Mouse (Mus musculus) CH12F3 (cell line): ENCODE measurements around the gene Rlf.

ENCODE experiments used
- in situ Hi-C: fragments of 300-500 bp; cut with MboI; formaldehyde crosslinking; loops from 2 replicates; pipeline ENCODE4 v1.14.3; 2020; ENCODE audit warnings: low sequenced_read_pairs

The Rlf gene

DNA sequence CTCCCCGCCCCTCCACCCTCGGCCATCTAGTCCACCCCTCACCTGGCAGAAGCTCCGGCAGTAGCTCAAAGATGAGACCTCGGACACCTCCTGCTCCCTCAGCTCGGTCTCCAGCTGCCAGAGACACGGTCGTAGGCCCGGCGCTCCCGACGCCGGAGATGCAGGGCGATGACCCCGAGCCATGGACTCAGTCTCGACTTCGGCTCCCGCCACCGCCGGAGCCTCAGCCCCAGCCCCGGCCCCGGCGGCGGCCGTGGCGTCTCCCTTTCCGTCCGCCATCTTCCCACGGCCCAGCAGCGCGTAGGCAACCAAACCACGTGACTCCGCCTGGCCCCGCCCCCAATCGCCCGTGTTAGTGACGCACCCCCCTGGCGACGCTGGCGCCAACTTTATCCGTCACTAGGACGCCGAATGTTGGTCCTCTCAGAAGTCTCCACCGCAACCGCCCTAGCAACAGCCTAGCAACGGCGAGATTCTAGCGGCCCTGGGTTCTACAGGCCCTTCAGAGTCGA is at the start of gene Rlf:
TSS of gene Rlf (minus strand) at position 292 of the 512 bp plus-strand sequence.
- in situ Hi-C loops, result no loop called here

DNA sequence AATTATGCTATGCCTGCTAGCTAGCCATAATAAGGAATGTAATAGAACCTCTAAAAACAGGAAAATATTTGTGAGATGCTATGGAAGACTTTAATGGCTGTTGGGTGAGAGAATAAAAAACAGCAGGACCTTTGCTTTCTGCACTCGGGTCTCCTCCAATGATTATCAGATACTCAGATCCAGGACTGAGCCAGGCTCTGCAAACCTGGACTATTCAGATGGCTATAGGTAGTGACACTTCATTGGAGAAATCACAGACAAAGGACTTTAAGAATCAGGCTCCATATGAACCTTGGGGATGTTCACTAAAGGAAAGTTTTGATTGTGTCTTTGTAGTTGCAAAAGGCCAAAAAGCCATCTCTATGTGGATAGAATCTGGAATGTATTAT is 26.7 kb upstream of the Rlf start:
- in situ Hi-C loops, result no loop called here

DNA sequence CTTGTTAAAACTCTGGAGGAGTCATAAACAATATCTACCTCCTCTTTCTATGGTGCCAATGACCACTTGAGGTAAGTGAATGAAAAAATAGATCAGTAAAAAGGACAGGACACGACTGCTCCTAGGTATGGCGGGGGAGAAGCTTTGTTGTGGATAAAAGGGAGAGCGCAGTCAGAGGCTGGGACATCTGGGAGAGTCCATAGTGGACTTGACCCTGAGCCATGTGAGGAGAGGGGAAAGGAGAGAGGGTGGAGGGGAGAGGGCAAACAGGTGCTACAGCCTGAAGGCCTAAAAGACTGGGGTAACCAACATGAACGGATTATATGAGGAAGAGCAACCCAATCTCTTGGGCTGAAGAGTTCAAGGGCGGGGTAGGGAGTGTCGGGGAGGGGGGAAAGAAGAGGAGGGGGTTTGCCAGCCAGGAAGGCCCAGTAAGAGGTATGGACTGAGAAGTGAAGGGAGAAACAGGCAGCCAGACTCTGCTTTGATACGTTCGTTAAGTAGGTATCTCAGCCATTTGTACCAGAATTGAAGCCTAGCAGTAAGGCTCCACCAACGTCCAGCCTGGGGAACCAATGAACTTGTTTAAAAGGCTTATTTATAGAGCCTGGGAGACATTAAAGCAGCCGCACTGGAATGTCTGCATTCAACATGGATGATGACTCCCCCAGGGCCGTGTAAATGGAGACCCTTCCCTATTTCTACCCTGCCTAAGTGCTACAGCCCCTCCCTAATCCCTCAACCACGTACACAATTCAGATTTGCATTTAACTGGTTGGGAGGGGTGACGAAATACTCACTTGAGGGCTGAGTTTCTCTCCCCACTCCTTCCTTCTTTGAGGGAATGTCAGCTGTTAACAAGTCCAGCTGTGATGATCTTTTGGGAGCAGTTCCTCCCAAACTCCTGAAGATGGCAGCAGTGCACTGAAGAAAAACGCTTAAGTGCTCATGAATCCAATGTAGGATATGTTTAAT is 26.0 kb upstream of the Rlf start:
- in situ Hi-C loops, result no loop called here

DNA sequence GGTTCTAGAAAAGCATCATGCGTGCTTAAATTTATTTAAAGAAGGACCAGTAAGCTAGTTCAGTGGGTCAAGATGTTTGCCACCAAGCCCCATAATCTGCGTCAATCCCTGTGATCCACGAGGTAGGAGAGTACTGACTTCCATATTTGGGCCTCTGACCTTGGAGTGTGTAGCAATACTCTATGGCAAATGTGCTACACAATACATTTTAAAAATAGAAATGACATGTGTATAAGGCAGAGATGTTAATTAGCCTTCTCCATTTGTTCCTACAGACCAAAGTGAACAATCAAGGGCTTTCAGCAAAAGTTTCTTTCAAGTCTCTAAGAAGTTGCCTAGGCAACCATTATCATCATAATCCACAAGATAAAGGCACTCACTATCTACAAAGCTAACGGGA is 25.0 kb upstream of the Rlf start:
- in situ Hi-C loops, result no loop called here

DNA sequence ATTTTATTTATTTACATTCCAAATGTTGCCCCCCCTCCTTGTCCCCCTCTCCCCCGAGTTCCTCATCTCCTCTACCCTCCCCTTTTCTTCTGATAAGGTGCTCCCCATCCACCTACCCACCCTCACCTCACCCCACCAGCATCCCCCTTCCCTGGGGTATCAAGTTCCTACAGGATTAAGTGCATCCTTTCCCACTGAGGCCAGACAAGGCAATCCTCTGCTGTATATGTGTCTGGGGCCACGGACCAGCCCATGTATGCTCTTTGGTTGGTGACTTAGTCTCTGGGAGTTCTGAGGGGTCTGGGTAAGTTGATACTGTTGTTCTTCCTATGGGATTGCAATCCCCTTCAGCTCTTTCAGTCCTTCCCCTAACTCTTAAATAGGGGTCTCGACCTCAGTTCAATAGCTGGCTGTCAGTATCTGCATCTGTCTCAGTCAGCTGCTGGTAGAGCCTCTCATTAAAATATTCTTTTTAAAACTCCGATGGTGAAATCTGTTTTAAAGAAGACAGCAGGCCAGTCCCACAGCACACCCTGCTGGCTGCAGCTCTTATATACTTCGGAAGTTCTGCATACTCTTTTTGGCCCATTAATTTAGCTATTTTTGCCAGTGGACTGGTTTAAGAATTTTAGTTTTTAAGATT is 17.0 kb upstream of the Rlf start:
- in situ Hi-C loops, result no loop called here

DNA sequence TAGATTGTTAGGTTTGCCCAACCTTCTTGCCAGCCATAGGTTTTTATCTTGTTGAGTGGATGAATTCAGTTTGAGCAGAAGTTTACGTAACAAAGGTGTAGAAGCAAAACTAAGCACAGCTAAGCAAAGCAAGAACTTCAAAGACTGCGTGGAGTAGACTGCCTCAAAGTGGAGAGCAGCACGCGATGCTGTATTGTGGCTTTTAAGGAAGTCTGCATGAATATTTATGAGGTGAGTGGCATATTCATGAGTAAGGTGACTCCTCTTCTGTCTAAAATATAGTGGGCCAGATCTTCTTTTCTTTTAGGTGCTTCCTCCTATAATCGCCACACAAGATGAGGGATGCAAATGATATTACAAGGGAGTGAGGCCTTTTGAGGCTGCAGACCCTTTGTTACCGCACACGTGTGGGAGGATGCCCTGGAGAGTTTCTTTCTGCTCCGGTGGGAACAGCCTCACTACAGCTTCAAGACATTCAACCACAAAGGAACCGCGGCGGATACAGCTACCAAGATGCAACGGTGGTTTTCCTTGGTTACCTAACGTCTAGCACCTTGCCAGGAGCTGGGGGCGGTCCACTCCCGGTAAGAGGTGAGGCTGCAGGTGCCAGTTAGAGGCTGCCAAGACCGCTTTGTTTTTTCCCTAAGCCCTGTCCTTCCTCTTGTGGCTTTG is 16.2 kb upstream of the Rlf start:
- in situ Hi-C loops, result no loop called here

DNA sequence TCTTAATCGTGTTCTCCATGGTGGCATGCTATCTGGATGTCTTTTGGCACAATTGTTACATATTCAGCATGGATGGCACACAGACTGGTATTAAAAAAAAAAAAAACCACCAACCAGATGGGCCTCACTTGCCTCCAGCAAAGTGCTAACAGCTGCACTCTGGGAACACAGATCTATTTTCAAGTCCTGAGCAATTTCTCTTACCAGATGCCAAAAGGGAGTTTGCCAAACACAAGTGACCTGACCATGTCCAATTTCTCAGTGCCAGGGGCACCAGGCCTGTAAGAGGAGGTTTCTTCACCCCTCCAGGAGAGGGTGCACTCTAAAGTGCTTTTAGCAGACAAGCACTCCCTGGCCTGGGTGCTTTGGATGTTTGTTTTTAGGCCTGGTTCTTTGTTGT is 12.2 kb upstream of the Rlf start:
- in situ Hi-C loops, result no loop called here

DNA sequence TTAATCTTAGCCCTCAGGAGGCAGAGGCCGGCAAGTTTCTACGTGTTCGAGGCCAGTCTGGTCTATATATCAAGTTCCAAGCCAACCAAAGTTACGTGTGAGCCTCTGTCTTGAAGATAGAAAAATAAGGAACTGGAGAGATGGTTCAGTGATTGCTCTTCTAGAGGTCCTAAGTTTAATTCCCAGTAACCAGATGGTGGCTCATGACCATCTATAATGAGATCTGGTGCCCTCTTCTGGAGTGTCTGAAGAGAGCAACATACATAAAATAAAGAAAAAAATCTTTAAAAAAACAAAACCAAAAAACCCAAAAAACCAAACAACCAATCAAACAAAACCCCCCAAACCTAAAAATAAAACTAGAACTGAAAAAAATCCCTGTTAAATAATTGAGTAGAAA is 10.3 kb upstream of the Rlf start:
- in situ Hi-C loops, result no loop called here

DNA sequence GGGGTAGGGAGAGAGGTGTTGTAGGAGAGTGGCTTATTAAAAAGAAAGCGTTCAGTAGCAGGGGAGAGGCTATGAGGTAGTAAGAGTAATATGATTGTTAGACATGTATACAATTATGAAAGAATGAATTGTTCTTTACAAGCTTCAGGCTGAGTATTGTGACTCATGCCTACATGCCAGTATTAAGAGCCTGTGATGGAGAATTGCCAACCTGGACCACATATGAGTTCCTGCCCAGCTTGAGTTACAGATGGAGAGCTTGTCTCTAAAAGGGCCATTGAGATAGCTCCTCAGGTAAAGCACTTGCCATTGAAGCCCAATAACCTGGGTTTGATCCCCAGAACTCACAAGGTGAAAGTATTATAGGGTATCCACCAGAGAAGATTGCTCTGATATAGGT is 8.3 kb upstream of the Rlf start:
- in situ Hi-C loops, result no loop called here

DNA sequence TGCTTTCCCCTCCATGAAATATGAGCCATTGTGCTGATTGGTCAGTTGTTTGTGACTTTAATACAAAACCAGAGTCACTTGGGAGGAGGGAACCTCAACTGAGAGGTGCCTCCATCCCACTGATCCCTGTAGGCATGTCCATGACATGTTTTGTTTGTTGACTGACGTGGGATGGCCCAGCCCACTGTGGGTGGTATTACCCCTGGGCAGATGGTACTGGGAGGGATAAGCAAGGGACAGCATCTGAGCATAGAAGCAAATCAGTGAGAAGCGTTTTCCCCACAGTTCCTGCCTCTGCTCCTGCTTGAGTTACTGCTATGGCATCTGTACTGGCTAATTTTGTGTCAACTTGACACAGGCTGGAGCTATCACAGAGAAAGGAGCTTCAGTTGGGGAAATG is 1.3 kb upstream of the Rlf start:
- in situ Hi-C loops, result no loop called here

DNA sequence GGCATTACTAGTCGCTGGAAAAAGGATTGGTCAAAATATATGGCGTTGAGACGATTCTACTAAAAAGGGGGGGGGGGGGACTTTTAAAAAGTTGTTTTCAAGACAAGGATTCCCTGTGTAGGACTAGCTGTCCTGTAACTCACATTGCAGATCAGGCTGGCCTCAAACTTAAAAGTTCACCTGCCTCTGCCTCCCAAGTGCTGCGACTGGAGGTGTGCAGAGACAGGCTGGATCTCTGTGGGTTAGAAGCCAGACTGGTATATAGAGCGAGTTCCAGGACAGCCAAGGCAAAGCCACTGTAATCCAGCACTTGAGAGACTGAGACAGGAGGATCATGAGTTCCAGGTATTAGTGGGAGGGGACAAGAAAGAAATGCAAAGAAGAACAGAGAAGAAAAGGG is 605 bp upstream of the Rlf start:
- in situ Hi-C loops, result no loop called here

DNA sequence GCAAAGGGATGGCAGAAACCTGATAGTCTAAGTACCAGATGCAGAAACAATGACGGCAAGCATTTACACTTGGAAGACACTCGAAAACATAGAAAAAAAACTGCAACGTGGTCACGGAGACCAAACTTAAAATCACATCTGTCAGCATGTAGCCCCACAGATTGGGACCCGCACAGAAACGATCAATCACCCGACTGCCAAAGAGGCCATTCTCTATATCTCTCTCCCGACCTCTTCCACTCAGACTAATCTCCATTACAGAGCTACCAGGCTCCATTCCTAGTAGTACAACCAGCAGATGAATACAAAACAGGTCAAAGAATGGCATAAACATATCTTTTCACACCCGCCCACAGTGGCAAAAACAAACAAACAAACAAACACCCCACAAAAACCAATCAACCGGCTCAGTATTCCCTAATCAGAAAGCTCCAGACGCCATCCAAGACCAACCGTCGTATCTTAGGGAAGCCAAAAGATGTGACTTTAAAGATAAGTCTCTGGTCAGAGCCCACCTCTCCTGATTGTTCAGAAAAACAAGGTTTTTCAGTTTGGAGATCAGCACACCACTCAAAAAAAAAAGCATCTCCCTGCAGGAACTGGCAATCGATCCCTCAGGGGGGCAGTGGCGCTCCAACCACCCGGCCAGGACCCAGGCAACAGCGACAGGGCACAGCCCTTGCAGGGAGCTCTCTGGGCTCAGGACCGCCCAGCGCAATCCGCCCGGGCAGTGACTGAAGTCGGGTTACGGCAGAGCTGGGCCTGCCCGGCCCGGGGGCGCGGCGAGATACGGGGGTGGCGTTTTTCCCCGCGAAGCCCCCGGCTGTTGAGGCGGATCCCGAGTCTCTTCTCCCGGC is 720 bp downstream of the Rlf start:
- in situ Hi-C loops, result no loop called here

DNA sequence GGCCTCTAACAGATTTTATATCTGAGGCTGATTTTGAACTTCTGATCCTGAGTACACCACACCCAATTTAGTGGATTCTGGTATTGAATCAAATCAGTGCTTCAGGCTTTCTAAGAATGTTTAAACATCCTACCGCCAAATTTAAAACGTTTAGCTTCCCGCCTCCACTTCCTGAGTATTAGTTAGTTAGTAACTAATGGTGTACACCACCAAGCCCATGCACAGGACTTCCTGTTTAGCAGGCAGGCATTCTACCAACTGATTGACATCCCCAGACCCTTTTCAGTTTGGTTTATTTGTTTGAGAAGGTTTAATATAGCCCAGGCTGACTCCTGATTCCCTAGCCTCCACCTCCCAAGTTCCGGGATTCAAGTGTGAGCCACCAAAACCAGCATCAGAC is 6.0 kb downstream of the Rlf start:
- in situ Hi-C loops, result no loop called here

DNA sequence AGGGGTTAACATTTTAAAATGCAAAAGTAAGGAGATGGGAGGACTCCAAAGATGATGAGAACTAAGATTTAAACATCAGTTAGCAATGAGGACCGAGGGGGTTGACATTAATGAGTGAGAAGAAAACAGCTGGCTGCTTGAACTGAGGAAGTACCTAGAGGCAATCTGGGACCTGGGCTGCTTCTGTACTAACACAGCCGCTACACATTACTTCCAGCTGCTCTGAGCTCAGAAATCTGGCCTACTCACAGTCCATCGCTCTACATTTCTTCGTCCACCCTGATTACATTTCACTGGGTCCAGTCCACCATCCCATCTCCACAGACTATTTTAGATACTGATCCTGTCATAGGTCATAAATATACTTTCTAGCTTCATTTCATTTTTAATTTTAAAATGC is 17.0 kb downstream of the Rlf start:
- in situ Hi-C loops, result no loop called here

DNA sequence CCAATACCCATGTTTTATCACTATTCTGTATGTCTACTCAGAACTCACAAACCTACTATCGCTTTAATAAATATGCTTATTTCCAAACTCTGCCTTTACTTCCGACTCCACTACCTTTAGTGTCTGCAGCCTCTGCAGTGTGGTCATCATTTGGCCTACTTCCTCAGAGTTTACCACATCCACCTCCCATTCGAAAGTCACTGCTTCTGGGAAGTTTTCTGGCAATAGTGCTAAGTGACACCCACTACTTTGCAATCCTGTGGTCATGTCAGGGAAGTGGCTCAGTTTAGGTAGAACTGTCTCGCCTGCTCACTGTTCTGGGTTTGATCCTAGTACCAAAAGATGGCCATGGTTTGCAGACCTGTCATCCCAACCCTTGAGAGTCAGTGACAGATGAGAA is 17.9 kb downstream of the Rlf start:
- in situ Hi-C loops, result no loop called here

DNA sequence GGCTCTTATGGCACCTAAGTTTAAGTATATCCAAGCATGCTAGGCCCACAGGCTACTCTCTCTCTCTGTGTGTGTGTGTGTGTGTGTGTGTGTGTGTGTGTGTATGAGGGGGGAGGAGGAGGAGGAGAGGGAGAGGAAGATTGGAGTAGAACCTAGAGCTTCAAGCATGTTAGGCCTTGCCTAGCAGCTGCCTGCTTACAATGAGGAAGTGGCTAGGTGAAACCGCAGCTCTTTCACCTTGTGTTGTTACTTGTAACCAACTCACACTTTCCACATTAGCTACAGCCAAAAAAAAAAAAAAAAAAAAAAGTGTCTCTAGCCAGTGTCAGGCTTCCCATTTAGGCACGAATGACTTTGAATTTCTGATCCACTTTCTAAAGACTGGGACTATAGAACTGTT is 18.7 kb downstream of the Rlf start:
- in situ Hi-C loops, result no loop called here

DNA sequence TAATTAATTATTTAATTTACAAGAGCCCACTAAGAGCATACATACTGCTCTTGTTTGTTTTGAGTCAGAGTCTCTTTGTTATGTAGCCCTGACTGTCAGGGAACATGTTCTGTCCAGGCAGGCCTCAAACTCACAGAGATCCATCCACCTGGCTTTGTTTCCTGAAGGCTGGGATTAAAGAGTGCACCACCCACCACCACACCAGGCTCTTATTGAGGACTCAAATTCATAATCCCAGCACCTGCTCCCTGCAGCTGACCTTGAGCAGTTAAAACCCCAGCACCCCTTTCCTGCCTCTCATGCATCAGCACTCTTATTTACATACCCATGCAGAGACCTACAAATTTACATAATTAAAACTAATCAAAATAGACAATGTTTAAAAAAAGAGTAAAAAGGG is 20.1 kb downstream of the Rlf start:
- in situ Hi-C loops, result no loop called here

DNA sequence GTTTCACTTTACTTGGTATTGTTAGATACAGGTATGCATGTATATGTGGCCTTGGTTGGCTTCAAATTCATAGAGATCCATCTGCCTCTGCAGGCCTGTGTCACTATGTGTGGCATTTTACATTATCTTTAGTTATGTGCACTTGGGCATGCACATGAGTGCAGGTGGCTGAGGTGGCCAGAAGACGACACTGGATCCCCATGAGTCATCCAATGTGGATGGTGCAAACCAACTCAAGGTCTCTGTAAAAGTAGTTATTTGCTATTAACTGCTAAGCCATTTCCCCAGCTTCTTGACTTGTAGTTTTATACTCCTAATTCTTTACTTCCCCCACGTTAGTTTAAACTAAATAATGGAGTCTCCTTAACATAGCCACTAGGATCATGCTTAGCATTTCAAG is 22.6 kb downstream of the Rlf start:
- in situ Hi-C loops, result no loop called here

DNA sequence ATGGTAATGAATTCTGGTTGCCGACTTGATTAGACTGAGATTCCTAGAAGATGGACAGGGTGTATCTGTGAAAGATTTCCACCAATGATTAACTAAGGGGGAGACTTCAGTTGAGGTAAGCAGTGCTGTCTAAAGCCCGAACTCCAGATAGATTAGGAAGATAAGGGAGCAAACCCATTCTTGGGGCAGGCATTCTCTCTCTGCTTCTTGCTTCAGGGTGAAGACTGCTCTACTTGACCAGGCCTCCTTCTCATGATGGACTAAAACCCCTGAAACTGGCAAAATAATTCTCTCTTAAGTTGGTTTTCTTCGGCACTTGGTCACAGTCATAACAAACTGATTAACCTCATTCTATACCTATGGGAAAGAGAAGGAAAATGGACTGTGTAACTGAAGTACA is 25.5 kb downstream of the Rlf start:
- in situ Hi-C loops, result no loop called here

DNA sequence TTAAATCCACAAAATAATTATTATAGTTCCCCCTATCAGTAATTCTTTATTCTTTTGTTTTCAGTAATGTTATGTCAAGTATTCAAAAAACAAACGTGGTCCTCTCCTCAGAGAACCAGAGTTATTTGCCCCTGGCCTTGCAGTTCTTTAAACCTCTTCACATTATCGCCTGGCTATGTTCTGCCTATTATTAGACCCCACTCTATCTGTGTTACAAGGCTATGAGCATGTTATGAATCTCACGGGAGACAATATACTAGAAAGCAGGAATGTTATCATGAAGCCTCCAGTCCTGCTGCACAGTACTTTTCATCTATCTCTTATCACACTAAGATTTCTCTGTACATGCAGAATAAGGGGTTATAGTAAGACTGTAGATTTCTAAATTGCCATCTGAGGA is 35.2 kb downstream of the Rlf start:
- in situ Hi-C loops, result no loop called here

DNA sequence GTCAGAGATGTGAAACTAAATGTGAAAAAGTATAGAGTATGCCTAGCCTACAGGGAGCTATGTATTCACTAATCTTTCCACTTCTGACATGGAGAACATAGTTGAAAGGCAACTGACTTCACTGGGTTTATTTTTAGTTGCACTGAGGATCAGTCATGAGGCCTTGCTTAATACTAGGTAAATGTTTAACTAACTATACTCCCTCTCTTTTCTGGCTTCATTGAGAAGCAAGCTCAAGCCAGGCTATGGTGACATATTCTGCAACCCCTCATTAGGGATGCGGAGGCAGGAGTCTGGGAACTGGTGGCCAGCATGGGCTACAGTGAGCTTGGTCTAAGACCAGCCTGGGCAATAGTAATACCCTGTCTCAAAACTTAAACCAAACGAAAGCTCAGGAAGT is 47.2 kb downstream of the Rlf start:
- in situ Hi-C loops, result no loop called here
